Mouse (Mus musculus) c-Kit-positive CD71-negative TER-119-negative erythroid progenitor cells, embryonic 14.5 days (primary cell): ENCODE measurements around the gene Rnf141.

Experiments used
- DNase-seq: peaks from one replicate; pipeline ENCODE4 v3.0.0-alpha.2; 2013; ENCODE audit warnings: low read depth

Rnf141 gene

DNA sequence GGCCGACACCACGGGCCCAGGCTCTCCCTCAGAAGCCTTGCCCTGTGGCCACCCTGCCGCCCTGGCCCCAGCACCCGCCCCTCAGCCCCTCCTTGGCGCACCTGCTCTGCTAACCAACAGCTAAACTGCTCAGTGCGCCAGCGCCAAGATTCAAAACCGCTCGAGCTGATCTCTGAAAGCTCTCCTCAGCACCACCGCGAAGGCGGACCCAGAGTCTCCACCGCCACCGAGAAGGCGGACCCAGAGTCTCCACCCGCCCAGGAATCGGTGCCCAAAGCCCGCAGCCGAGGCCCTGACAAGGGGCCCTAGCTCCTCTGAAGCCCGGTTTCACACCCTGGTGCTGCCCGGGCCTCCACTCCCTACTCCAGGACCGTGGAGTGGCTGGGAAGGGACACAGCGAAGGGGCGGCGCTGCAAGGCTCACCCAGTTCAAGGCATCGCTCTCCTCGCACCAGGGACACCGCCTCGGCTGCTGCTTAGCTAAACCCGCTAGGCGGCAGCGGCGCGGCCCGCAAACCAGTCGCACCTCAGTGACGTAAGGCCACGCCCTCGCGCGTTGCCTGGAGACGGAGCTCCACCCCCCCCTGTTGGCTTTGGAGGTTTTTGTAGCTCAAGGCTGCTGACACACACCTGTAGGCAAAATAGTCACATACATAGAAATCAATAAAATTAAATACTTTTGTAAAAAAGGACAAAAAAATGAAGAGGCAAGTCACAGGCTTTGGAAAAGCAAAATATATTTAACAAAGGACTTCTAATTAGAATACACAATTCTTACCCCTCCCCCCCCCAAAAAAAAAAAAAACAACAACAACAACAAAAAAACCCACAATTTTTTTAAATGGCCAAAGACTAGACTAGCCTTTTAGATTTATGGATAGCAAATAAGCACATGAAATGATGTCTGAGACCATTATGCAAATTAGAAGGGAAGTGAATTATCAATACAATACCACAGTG is at the start of gene Rnf141:
Rnf141 (minus strand) TSS at position 542 of the 959 bp plus-strand sequence.
- peak; percentile 91 for DNase-seq

DNA sequence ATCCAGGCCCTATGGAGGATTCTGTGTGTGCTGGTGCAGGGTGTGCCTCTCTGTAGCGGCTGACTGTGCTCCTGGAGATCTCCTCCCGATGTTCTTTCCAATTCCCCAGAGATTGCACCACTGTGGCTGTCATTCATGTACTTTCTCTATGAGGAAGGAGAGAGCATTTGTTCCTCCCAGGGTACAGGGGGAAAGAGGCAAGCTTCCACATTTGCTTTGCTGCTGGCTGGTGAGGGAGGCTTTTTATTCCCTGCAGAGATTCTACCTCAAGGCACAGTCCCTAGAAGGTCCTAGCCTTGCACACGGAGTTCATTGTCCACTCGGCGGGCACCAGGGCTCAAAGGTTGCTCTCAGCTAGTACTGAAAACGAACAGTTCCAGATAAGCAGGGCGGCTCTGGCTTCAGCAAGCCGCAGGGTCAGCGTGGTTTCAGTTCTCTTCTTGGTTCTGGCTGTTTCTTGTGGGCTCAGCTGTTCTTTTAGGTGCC is 47.3 kb upstream of the Rnf141 start:
- DNase-seq = no peak

DNA sequence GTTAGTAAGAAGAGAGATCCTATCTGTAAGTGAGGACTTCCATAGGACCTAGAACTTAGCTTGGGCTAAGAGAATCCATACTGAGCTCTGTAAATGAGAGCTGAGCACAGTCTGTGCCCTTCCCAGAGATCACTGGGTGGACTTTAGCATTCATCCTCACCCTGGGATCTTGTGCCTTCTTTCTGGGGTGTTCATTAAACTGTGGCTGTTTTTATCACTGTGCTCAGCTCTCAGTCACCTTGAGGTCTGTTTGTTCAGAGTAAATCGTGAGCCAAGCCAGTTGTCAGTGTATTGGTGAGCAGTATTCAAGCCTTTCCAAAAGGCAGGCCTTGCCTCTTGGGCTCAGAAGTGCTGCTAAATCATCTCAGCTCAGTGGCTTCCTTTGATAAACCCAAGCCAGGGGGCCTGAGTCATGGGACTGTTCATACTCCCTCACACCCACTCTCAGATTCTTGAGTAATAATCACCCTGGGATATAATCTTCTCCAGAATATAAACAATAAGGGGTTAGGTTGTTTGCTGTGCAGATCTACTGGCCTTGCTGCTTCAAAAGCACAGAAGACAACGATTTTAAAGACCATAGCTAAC is 37.6 kb upstream of the Rnf141 start:
- no peak for DNase-seq

DNA sequence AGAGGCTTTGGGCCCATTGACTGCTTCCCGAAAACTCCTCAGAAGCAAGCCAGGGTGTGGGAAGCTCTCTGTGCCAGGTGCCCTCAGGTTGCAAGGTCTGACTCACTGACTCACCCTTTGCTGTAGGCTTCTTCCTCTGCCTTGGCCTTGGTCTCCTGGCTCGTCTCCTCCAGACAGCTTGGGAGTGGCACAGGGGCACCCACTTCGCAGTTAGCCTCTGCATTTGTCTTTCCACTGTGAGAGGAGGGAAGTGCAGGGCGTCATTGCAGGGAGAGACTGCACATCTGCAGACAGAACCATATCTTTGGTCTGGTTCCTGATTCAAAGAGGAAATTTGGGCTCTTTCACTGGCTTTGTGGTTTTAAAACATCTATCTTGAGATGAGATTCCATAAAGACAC is 33.8 kb upstream of the Rnf141 start:
- no peak for DNase-seq

DNA sequence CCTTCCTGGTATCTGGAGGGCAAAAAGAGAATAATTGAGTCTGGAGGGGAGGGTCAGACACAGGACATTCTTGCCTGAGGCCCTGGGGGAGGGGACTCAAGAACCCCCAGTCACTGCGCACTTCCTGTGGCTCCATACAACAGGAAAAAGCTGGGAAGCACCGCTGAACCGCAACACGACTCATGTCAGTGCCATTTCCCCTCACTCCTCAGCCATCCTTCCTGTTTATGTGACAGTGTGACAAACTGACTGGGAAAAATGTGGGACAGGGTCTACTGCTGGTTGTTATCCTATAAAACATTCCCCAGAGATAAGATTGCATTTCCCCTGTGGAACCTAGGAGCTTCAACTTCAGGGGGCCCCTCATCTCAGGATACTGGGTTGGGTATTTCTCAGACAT is 32.7 kb upstream of the Rnf141 start:
- no peak for DNase-seq

DNA sequence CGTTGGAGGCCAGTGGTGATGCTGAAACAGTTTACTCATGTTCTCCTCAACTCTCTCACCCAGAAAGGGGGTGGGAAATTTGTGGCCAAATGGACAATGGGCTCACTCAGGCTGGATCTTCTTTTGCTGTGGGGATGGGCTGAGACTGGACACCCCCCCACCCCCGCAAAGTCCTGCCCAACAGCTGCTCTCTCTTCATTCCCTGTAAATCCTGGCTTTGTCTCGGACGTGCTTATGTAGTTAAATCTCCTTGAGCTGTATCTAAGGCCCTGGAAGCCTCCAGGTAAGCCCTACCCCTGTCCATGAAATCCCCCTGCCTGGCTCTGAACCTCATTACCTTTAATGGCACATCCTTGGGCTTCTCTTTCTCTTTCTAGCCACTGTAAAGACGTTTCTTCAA is 24.6 kb upstream of the Rnf141 start:
- DNase-seq = no peak

DNA sequence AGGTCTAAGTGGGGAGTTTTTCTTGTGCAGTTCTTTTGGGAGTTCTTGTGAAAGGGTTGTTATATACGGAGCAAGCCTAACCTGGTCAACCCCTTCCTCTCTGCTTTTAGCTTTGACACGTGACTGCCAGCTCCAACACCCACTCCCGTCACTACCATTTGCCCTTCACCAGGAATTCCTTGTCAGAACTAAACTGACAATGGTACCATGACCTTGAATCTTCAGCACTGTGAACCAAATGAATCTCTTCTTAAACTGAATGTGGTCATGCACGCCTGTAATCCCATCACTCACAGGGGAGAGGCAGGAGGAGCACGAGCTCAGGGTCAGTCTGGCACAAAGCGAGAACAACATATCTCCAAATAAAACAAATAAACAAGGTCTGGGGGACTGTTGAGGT is 22.9 kb upstream of the Rnf141 start:
- no peak for DNase-seq

DNA sequence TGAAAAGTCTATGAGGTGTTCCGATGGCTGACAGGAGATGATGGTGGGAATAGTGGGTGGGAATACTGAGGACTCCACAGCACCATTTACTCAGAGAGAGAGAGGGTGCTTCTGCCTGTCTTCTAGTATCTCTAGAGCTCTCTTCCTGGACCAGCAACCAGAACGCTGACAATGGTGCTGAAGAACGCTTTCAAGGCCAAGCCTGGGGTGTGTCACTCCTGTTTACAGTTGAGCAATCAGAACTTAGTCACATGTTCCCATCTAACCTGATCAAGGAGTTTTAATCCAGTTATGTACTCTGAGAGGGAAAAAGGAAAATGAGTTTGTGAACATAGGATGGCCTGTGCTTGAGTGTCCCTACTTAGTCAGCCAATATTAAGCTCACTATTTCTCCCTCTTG is 21.8 kb upstream of the Rnf141 start:
- no peak for DNase-seq

DNA sequence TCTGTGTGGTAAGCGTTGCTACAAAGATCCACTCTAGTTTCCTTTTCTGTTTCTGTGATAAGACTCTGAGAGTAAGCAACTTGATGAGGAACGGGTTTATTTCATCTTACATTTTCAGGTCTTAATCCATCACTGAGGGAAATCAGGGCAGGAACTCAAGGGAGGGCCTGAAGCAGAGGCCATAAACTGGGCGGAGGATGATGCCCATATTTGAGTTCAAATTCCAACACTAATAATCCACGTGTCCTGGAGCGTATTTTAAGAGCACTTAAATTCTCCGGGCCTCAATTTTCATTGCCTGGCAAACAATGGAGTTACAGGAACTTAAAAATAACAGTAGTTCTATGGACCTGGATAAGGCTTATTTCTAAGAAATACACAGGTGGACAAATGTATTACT is 21.3 kb upstream of the Rnf141 start:
- DNase-seq = no peak

DNA sequence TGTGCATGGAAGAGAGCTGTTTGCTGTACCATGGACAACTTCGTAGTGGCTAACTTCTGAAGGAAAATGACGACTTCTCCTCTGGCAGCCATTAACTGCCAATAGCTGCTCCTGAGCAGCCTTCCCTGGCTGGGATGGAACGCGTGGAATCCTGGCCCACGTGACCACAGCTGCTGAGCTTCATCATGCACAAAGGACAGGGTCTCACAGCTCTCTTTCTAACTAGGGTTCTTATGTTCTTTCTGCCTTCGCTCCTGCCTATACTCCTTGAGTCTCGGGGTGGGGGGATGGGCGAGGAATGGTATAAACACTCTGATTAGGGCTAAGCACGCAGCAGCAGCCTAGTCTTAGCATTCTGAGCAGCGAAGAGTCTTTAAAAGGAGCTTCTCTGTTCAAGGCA is 20.8 kb upstream of the Rnf141 start:
- no peak for DNase-seq

DNA sequence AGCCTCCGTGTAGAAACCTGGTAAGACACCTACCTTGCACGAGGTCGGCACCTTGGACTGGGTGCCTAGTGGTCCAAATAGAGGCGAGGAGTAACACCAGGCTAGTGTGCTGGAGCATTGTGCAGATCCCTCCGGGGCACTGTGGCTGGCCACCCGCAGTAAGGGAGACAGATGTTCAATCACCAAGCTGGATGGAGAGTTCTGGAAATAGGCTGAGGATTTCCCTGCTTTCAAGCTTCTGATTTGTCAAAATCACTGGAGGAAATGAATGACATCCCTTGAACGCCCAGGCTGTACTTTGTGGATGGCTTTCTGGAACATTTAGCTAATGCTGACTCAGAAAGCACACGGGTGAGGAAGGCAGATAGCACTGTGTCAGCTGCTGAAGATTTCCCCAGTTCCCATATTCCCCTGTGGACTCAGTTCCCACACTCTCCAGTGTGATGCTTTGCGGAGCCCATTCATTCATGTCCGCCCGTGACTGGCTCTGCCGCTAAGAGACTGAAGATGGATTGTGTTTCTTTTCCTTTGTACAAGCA is 18.6 kb upstream of the Rnf141 start, which contains the start of gene Lyve1:
Lyve1 (minus strand) TSS at position 489 of the 539 bp plus-strand sequence.
- DNase-seq = no peak

DNA sequence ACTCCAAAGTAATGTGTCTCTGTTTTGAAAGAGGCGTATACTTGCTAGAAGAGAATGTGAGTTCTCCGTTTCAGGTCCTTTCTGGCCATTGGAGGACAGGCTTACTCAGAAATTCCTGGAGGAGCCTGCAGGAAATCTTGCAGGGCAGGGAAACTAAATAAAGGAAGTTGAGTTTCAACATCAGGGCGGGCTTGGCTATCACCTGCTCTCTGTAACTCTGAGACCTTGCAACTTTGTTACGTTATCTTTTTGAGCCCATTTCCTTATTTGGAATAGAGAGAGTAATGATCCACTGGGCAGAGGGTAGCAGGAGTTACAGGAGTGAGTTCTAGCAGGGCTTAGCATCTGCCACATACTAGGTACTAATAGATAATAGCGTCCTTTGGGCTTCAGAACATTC is 15.9 kb upstream of the Rnf141 start:
- no peak for DNase-seq

DNA sequence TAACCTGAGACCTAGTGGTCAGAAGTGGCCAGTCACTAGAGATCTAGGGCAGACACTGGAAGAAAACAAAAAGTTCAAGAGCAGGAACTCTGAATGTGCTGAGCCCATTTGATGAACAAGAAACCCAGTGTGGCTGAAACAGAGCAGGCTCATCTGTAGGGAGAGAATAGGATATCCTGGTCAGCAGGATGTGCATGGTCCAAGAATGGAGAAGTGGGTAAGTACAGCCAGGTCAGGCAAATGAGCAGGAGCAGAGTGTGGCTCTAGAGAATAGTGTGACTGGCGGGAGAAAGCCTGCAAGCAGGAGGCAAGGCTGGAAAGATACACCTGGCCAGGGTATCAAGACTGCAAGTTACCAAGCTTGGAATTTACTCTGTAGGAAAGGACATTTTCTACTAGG is 11.3 kb upstream of the Rnf141 start:
- no peak for DNase-seq

DNA sequence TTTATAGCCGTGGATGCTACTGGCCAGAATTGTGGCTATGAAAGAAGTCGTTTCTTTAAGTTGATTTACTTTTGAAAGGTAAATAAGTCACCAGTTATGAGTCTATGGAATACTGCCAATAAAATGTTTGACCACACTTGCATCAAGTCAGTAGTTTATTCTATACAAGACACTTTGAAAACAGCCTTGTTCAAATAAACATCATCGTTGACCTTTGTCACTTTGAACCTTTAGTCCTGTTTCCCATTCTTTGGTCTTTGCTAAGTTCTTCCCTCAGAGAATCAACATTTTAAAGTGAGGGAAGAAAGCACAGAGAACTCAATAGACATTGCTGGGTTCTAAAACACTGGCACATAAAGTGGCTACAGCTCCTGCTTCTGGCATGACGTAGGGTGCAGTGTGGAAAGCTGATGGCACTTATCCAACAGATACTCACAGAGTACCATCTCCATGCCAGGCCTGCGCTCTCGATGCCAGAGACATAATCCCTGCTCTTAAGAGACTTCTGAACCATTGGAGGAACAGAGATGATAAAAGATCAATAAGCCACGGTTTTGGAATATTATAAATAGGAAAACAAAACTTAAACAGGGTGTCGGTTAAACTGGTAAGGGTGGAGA is 10.8 kb upstream of the Rnf141 start:
- no peak for DNase-seq

DNA sequence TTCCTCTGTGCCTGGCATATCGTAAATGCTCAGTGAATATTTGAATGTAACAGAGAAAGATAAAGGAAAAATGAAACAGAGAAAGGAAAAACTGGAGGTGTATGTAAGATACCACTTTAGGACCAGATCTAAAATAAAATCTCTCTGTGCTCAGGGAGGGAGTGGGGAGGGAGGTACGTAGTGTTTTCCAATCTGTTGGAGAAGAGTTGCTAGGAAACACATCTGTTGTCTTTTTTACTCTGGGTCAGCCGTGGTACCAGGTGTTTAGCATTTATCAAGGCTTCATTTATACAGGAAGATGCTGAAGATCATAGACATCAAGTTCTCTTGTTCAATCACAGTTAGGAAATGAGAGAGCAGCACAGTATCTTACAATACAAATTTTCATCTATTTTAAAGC is 10.3 kb upstream of the Rnf141 start:
- no peak for DNase-seq

DNA sequence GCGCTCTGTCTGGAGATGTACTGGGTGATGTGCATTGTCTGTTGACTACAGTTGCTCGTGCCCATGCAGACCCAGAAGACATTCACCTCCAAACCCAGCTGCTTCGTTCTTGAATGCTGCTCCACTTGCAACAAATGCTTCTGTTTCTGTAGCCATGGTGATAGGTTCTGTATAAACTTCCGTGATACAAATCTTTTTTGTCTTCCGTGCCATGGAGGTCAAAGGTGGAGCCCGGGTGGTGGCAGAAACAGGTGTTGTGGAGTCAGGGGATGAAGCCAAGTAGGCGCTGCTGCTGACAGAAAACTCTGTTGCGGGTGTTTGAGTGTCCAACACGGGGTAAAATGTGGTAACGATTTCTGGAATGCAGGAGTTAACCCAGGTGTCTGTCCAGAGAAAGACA is 9.4 kb upstream of the Rnf141 start:
- DNase-seq = no peak

DNA sequence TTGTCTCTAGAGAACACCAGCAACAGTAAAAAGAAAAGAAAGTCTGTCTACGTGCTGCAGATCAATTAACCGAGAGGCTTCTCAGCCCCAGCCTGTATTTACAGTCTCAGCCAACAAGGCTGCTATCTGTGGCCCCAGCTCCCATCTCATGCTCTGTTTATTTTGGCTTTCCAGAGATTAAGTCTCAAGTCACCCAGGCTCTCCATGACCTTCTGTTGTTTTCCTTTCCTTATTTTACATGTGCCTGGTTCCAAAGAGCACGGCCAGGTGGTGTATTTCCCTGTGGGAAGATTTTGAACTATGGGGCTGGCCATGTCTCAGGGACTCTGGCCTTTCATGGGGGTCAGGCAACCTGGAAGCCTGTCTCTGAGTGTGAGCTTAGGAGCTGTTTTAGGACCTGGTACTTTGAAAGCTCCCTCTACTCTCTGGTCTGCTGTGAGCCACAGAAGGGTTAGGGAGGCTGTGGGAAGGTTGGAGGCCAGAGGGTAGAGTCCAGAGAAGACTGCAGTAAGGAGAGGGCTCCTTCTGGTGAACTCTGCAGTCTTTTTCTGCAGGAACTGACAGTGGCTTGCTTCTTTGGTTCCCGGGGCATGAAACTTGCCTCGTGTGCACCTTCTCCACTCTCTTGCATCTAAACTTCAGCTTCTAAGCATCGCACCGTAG is 7.4 kb upstream of the Rnf141 start:
- DNase-seq = no peak

DNA sequence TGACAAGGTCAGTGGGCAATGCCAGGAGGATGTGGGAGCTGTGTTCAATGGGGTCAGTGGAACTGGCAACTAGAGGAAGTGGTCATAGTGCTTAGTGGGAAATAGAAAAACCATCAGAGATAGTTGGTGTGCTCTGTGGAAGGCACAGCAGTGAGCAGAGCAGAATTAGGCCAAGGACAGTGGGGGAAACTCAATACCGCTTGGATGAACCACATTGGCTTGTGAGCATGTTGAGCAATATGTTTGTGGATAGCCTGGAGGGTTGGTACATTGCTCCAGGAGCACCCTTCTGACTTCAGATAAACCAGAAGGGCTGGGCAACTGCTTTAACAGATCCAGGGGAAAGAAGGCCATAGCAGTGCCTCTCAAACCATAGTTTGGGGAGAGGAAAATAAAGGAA is 4.1 kb upstream of the Rnf141 start:
- no peak for DNase-seq

DNA sequence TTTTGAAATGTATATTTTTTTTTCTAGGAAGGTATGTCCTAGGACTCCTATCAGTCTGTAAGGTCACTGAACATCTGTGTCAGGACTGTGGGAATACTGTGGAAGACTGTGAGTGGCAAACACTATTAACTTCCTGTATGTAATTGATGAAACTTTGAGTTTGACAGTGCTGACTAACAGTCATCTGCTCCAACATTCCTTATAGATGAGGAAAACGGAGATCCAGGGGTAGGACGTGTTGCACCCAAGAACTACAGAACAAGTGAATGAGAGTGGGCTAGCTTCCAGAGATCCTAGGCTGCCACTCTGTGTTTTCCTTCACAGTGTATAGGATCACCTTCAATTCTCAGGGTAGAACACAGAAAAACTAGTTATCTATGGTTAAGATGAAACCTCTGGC is 3.1 kb upstream of the Rnf141 start:
- DNase-seq = no peak

DNA sequence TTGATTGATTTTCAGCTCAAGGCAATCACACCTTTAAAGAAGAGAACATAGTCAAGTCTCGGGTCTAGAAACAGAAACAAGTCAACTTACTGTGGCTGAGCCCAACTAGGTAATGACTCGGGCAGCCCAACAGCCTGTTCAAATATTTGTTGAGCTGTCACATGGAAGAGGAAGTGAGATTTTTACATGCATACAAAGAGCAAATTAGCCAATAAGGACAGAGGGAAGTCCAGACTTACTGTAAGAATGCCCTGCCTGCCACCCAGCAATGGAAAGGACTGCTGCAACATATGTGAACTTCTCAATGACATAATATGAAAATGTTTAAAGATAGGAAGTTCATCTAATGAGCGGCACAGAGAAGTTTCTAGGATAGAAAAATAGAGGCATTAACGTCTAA is 3.9 kb downstream of the Rnf141 start:
- no peak for DNase-seq

DNA sequence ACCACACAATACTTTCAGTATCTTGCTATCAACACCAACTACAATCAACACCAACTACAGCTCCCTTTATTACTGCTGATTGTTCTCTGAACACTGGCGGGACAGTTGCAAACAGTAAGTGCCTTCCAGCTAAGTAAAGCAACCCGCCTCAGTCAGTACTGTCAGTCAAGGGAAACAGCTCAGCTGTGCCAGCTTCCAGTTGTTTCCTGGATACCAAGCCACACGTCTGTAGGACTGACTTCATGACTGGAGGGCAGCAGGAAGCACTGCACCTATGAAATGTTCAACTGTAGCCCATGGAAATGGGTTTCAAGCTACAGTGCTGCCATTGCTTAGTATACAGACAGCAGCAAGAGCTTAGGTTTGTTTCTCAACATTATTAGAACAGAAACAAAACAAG is 9.7 kb downstream of the Rnf141 start:
- DNase-seq = no peak

DNA sequence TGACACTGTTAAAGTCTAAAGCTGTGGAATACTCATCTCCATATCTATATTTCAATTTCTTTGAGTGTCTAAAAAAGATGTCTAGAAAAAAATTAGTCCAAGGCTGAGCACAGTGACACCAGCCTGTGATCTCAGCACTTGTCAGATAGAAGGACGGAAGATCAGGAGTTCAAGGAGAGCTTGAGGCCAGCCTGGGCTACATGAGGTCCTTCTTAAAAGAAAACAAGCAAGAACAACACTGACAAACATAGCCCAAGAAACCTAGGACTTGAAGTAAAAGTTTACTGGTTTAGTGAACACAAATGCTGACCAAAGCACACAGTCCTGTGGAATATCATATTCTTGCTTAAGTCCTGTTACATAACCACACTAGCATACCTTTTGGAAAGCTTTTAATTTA is 10.2 kb downstream of the Rnf141 start:
- DNase-seq = no peak
